Mouse (Mus musculus): ENCODE measurements at regions not wholly inside any gene's neighbourhood (a gene's known extent, or its start where the extent isn't known, plus 50 kb on each side); places are given as distances from the start of the nearest gene placed in this dataset.
A peak's percentile ranks its signal among the peaks of the same experiment; 100 is the strongest.

DNA sequence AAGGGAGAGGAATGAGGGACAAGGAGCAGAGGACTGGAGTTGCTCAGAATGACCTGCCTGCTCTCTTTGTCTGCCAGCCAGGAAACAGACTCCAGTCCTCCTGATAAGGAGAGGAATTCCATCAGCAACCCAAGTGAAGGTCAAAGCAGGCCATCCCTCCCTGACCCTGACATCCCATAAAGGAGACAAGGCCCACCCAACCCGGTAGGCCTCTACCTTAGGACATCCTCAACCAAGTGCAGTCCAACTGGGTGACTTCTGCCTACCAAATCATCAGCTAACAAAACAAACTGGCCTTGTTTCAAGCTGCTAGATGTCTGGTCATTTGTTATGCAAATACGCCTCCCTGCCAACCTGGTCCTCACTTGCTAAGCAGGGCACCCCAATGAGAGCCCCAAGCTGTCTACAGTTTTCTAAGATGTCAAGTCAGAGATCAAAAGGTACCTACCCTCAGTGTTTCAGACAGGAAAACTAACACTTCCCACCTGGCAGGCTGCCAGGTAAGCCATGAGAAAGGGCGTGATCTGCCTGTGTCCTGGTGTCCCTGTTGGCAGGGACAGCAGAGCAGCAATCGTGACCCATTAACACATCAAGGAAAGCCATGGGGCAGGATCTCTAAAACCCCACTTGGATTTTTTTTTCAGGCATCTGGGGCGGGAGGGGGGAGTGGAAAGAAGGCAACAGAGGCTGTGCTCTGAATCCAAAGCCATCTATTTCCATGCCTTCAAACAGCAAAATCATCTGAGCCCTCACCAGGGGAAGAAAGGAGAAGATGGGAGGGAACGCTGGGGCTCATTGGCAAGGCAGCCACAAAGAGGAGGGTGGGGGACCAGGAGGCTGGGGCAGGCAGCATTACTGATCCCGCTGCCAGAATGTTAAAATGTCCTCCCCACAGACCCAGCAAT, 227.6 kb upstream of the Cdh5 start:
- ATAC-seq (ENCODE audit: low read depth) (peak; percentile 90), DNase-seq (ENCODE audit: low spot score) (peak; percentile 87)
- H3K27me3 ChIP-seq (replicated peaks; ENCODE audit: control insufficient read depth, insufficient read depth, low read length), result no peaks in the 10 kb centered on the region
- no peak overlapping the region for H3K4me3 ChIP-seq (ENCODE audit: low read depth, low read length)
- H3K36me3 ChIP-seq (ENCODE audit: control insufficient read depth, insufficient read depth, low read length), result no peaks in the 10 kb centered on the region
- H3K4me2 ChIP-seq (ENCODE audit: low read depth, low read length), result no peak overlapping the region
- H3K9ac ChIP-seq (ENCODE audit: low read depth, low read length), result no peak overlapping the region
- no peaks in the 10 kb centered on the region for H3K9me3 ChIP-seq (ENCODE audit: control insufficient read depth, low read length)
- 28% methylated on average over 7 of the region's 7 CpGs for WGBS
- H3K4me1 ChIP-seq (ENCODE audit: control insufficient read depth, insufficient read depth, low read length), result peaks cover 14% of the 10 kb centered on the region
- peak overlapping the region; percentile 52; the same call in 1 of the 2 replicates for H3K27ac ChIP-seq (replicated peaks; ENCODE audit: low read depth, low read length)

DNA sequence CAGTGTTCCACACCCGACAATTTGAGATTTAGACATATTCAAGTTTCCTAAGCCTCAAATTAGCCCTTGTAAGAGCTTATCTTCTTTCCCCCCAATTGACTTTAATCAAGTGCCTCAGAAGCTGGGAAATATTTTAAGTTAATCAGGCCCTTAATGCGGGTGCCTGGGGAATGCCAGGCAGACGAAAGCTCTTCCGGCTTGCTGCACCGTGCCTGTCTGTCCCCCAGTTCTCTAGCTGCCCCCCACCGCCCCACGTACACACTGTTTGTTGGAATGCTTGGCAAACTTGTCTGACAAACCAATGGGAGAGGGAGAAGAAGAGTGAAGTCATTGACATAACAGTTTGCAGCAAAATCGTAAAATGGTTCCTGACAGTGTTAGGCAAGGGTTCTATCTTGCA, 226.9 kb upstream of the Cdh5 start:
- peaks cover 14% of the 10 kb centered on the region for H3K4me1 ChIP-seq (ENCODE audit: control insufficient read depth, insufficient read depth, low read length)
- H3K9ac ChIP-seq (ENCODE audit: low read depth, low read length), result no peak overlapping the region
- H3K36me3 ChIP-seq (ENCODE audit: control insufficient read depth, insufficient read depth, low read length), result no peaks in the 10 kb centered on the region
- DNase-seq (ENCODE audit: low spot score), result no peak
- ATAC-seq (ENCODE audit: low read depth), result peak; percentile 72; the same call in 1 of the 2 replicates
- H3K9me3 ChIP-seq (ENCODE audit: control insufficient read depth, low read length), result no peaks in the 10 kb centered on the region
- no peak overlapping the region for H3K4me2 ChIP-seq (ENCODE audit: low read depth, low read length)
- H3K4me3 ChIP-seq (ENCODE audit: low read depth, low read length), result no peak overlapping the region
- no peaks in the 10 kb centered on the region for H3K27me3 ChIP-seq (replicated peaks; ENCODE audit: control insufficient read depth, insufficient read depth, low read length)
- 43% methylated on average over 8 of the region's 8 CpGs for WGBS
- no peak overlapping the region for H3K27ac ChIP-seq (replicated peaks; ENCODE audit: low read depth, low read length)

- WGBS, result 87% methylated on average over 2 of the region's 2 CpGs
- no peak for ATAC-seq (ENCODE audit: low read depth)
- H3K4me3 ChIP-seq (ENCODE audit: low read depth, low read length), result no peak overlapping the region
- H3K27ac ChIP-seq (replicated peaks; ENCODE audit: low read depth, low read length), result no peak overlapping the region
- H3K9ac ChIP-seq (ENCODE audit: low read depth, low read length), result no peak overlapping the region
- no peaks in the 10 kb centered on the region for H3K36me3 ChIP-seq (ENCODE audit: control insufficient read depth, insufficient read depth, low read length)
- H3K4me2 ChIP-seq (ENCODE audit: low read depth, low read length), result no peak overlapping the region
- DNase-seq (ENCODE audit: low spot score), result no peak
- H3K4me1 ChIP-seq (ENCODE audit: control insufficient read depth, insufficient read depth, low read length), result peaks cover 12% of the 10 kb centered on the region
- H3K9me3 ChIP-seq (ENCODE audit: control insufficient read depth, low read length), result no peaks in the 10 kb centered on the region
- H3K27me3 ChIP-seq (replicated peaks; ENCODE audit: control insufficient read depth, insufficient read depth, low read length), result no peaks in the 10 kb centered on the region
Measured at GRCm38 (mm10) chr8:103879505-103879904, 221.9 kb upstream of the Cdh5 start.

- peaks cover 10% of the 10 kb centered on the region; the same call in 1 of the 2 replicates for H3K4me1 ChIP-seq (ENCODE audit: control insufficient read depth, insufficient read depth, low read length)
- H3K4me3 ChIP-seq (ENCODE audit: low read depth, low read length), result no peak overlapping the region
- no peaks in the 10 kb centered on the region for H3K9me3 ChIP-seq (ENCODE audit: control insufficient read depth, low read length)
- no peaks in the 10 kb centered on the region for H3K27me3 ChIP-seq (replicated peaks; ENCODE audit: control insufficient read depth, insufficient read depth, low read length)
- no peak overlapping the region for H3K9ac ChIP-seq (ENCODE audit: low read depth, low read length)
- peak; percentile 59 for DNase-seq (ENCODE audit: low spot score)
- 0 out of 2 replicates have a peak overlapping the region, but pooled peaks have one; percentile 23 for H3K27ac ChIP-seq (replicated peaks; ENCODE audit: low read depth, low read length)
- H3K4me2 ChIP-seq (ENCODE audit: low read depth, low read length), result no peak overlapping the region
- whole genome bisulfite sequencing, result 76% methylated on average over 14 of the region's 14 CpGs
- ATAC-seq (ENCODE audit: low read depth), result peak; percentile 33; the same call in 1 of the 2 replicates
- H3K36me3 ChIP-seq (ENCODE audit: control insufficient read depth, insufficient read depth, low read length), result no peaks in the 10 kb centered on the region
Measured at GRCm38 (mm10) chr8:103880431-103881145, 220.8 kb upstream of the Cdh5 start.

- Histone ChIP-seq H3K9me3 (ENCODE audit: control insufficient read depth, low read length) (no peaks in the 10 kb centered on the region), H3K36me3 (ENCODE audit: control insufficient read depth, insufficient read depth, low read length) (no peaks in the 10 kb centered on the region), H3K4me2 (ENCODE audit: low read depth, low read length) (no peak overlapping the region), H3K27ac (replicated peaks; ENCODE audit: low read depth, low read length) (0 out of 2 replicates have a peak overlapping the region, but pooled peaks have one; percentile 23), H3K4me1 (ENCODE audit: control insufficient read depth, insufficient read depth, low read length) (peaks cover 10% of the 10 kb centered on the region; the same call in 1 of the 2 replicates), H3K9ac (ENCODE audit: low read depth, low read length) (no peak overlapping the region), H3K4me3 (ENCODE audit: low read depth, low read length) (no peak overlapping the region), H3K27me3 (replicated peaks; ENCODE audit: control insufficient read depth, insufficient read depth, low read length) (no peaks in the 10 kb centered on the region)
- DNase-seq (ENCODE audit: low spot score) (peak; percentile 70), ATAC-seq (ENCODE audit: low read depth) (no peak)
- WGBS, result 59% methylated on average over 3 of the region's 3 CpGs
Measured at GRCm38 (mm10) chr8:103881146-103881486, 220.3 kb upstream of the Cdh5 start.

DNA sequence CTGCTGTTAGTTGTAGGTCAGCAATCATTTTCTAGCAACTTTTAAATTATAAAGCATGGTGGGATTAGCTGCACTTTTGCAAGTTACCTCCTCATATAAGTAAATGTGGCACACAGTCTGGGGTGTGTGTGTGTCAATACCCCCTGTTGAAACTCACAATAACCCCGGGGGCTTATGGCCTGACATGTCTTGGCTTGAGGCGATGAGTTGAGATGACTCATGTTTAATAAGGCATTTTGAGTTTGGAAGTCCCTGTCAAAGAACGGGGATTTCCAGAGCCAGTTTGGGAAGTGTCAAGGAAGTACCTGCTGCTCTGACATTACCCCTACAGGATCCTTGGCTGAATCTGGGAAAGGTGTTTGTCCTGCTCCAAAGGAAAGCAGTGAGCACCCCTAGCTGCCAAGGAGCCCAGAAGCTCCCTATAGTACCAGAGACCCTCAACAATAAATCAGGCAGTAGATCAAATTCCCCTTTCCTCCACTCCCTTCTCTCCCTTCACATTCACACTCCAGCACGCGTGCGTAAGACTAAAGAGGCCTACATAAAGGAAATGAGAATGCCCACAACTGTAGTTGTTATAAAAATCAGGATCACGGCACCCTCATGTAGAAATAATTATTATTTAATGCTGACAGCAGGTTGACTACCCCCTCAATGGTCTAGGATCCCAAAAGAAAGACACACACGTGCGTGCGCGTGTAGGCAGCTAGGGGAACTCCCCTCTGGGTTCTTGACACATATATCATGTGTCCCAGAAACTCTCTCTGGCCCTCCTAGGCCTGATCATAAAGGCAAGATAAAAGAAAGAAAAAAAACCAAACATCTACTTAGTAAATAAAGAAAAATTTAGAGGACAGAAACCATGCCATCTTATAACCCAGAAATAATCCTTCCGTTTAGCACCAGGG, 216.3 kb upstream of the Cdh5 start:
- no peak overlapping the region for H3K9ac ChIP-seq (ENCODE audit: low read depth, low read length)
- WGBS, result 87% methylated on average over 12 of the region's 12 CpGs

GRCm38 (mm10) chr8:103894589-103894988, 206.8 kb upstream of the Cdh5 start:
- DNase-seq (ENCODE audit: low spot score), result no peak
- Histone ChIP-seq H3K4me2 (ENCODE audit: low read depth, low read length) (no peak overlapping the region), H3K4me3 (ENCODE audit: low read depth, low read length) (no peak overlapping the region), H3K9me3 (ENCODE audit: control insufficient read depth, low read length) (no peaks in the 10 kb centered on the region), H3K27ac (replicated peaks; ENCODE audit: low read depth, low read length) (no peak overlapping the region), H3K36me3 (ENCODE audit: control insufficient read depth, insufficient read depth, low read length) (no peaks in the 10 kb centered on the region), H3K9ac (ENCODE audit: low read depth, low read length) (no peak overlapping the region), H3K4me1 (ENCODE audit: control insufficient read depth, insufficient read depth, low read length) (no peaks in the 10 kb centered on the region), H3K27me3 (replicated peaks; ENCODE audit: control insufficient read depth, insufficient read depth, low read length) (no peaks in the 10 kb centered on the region)
- 69% methylated on average over 6 of the region's 6 CpGs for WGBS
- no peak for ATAC-seq (ENCODE audit: low read depth)

More for the DNA sequence above, 216.3 kb upstream of the Cdh5 start:
- no peaks in the 10 kb centered on the region for H3K27me3 ChIP-seq (replicated peaks; ENCODE audit: control insufficient read depth, insufficient read depth, low read length)
- no peak overlapping the region for H3K4me2 ChIP-seq (ENCODE audit: low read depth, low read length)
- DNase-seq (ENCODE audit: low spot score), result no peak
- H3K4me1 ChIP-seq (ENCODE audit: control insufficient read depth, insufficient read depth, low read length), result peaks cover 10% of the 10 kb centered on the region; the same call in 1 of the 2 replicates
- no peaks in the 10 kb centered on the region for H3K36me3 ChIP-seq (ENCODE audit: control insufficient read depth, insufficient read depth, low read length)
- H3K4me3 ChIP-seq (ENCODE audit: low read depth, low read length), result no peak overlapping the region
- no peak for ATAC-seq (ENCODE audit: low read depth)
- H3K9me3 ChIP-seq (ENCODE audit: control insufficient read depth, low read length), result no peaks in the 10 kb centered on the region
- no peak overlapping the region for H3K27ac ChIP-seq (replicated peaks; ENCODE audit: low read depth, low read length)

DNA sequence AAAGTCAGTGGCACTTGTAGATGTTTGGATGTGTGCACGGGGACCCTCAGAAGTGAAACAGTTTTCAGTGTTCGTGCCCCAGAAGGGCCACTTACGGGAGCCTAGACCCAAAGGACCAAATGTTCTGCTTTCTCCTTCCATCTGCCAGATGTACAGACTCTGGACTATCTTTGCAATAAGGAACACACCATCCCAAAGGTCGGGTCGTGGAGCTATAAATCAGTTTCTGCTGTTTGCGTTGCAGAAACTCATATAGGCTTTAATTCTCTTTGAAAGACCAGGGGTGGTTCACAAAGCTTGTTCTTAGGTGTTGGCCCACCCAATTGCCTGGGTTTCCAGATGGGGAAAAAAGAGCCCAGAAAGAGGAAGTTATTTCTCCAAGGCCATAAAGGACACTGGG, 206.3 kb upstream of the Cdh5 start:
- Histone ChIP-seq H3K4me3 (ENCODE audit: low read depth, low read length) (no peak overlapping the region), H3K4me2 (ENCODE audit: low read depth, low read length) (no peak overlapping the region), H3K27me3 (replicated peaks; ENCODE audit: control insufficient read depth, insufficient read depth, low read length) (no peaks in the 10 kb centered on the region), H3K9ac (ENCODE audit: low read depth, low read length) (no peak overlapping the region), H3K27ac (replicated peaks; ENCODE audit: low read depth, low read length) (no peak overlapping the region), H3K36me3 (ENCODE audit: control insufficient read depth, insufficient read depth, low read length) (no peaks in the 10 kb centered on the region), H3K4me1 (ENCODE audit: control insufficient read depth, insufficient read depth, low read length) (no peaks in the 10 kb centered on the region), H3K9me3 (ENCODE audit: control insufficient read depth, low read length) (no peaks in the 10 kb centered on the region)
- no peak for ATAC-seq (ENCODE audit: low read depth)
- 76% methylated on average over 6 of the region's 6 CpGs for WGBS
- no peak for DNase-seq (ENCODE audit: low spot score)
